Mouse (Mus musculus) cortical plate, adult 2 months (tissue): ENCODE results near the gene Ddah2.

Experiments
- CTCF ChIP-seq: fragments of 200-500 bp; IDR thresholded peaks from 2 replicates; pipeline ENCODE4 v1.5.1; 2011; ENCODE audit warnings: mild to moderate bottlenecking, control low read depth, low read length; ENCODE audit not compliant: insufficient read depth; ENCODE audit errors: extremely low read depth
- POLR2A ChIP-seq: fragments of 200-500 bp; IDR thresholded peaks from 2 replicates; pipeline ENCODE4 v1.6.1; 2011; ENCODE audit warnings: mild to moderate bottlenecking, low read length, control low read depth; ENCODE audit not compliant: insufficient read depth; ENCODE audit errors: extremely low read depth

DNA sequence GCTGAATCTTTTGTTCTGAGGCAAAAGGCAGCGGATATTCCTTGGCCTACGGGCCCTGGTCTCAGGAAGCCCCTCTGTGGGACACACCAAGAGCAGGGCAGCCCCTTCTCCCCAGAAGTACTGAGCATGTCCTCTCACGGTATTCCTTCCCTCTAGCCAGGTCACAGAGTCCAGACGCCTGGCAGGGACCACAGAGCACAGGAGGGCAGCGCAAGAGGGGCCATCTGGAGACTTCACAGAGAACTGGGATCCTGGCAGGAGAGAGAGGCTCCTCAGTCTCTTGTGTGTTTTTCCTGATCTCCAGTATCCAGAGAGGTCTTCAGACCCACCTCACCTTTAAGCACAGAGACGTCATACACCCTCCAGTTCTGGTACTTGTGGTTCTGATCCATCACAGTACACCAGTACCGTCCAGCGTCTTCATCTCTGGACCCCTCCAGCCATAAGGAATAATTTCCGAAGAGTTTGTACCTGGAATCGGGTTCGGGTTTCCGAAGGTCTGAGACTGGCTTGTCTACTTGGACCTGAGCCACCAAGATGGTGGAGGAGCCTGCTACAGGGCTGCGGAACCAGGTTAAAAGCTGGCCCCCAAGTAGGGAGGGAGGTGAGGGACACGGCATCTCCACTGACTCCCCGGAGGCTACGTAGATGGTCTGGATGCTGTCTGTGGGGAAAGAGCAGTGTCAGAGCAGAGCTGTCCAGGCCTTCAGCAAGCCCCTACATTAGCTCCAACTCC lies 24.2 kb downstream of the Ddah2 start:
- TF ChIP-seq CTCF, result no peak
- TF ChIP-seq POLR2A, result no peak
